In the genomic region with DNA sequence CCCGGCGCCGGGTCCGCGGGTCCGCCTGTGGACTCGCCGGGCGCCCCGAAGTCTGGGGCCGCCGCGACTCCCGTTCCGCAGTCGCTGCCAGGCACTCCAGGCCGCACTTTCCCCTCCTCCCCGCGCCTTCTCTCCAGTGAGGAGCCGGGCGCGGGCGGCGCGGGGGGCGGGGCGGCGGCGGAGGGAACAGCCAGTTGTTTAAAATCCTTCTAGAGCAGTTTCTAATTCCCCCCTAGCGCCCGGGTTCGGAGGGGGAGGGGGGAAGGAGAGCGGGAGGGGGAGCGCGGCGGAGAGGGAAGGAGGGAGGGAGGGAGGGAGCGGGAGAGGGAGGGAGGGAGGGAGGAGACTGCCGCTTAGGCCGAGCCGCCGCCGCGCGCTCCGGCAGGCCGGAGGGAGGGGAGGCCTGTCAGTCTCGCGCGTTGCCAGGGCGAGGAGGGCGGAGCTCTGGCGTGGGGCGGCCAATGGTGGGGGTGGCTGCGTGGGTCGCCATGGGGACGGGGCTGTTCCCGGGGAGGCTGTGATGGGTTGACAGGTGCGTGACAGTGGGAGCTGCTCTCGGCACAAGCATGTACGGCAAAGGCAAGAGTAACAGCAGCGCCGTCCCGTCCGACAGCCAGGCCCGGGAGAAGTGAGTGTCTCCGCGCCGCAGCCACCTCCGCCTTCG, we compare ENCODE assay signal across 8 mouse cellular contexts. TPM values are rescaled to one million over a fixed set of nuclear protein-coding genes. Genes with fewer than 3 reads are reported as not detected.
A peak's percentile ranks its signal among the peaks of the same experiment; 100 is the strongest.
DNase-seq lines count a peak whose midpoint lies in the region; ATAC-seq and TF ChIP-seq lines count a peak whose summit lies in the region.

No protein-coding gene starts in this region.

- peak; percentile 98 to 99 for DNase-seq in CD8-positive naive resting alpha-beta T cell, adult 2 months (ENCODE audit: low read depth in 2 of 2, low spot score in 2 of 2)
- peak; percentile 98 for DNase-seq in c-Kit-positive CD71-negative TER-119-negative erythroid progenitor cells, embryonic 14.5 days (ENCODE audit: low read depth)
- peak; percentile 99 for DNase-seq in forebrain, embryonic 10.5 days (ENCODE audit: extremely low spot score, low spot score)
- peak; percentile 99 for DNase-seq in kidney, postnatal 25 days
- DNase-seq in liver, embryonic 14.5 days (ENCODE audit: low read depth in 3 of 3, low spot score in 3 of 3), result peak; percentile 88 to 95 (median 90)
- DNase-seq in neural tube, embryonic 11.5 days (ENCODE audit: low spot score), result peak; percentile 97
- DNase-seq in stomach, postnatal 0 days (ENCODE audit: low spot score), result peak; percentile 99

- H3K4me2 ChIP-seq in heart, embryonic 15.5 days, result peak overlapping the region; percentile 76
- H3K4me2 ChIP-seq in liver, embryonic 14.5 days (ENCODE audit: low read depth), result peak overlapping the region; percentile 82
- H3K4me2 ChIP-seq in neural tube, embryonic 11.5 days (ENCODE audit: low read depth), result peak overlapping the region; percentile 91
- H3K4me2 ChIP-seq in stomach, postnatal 0 days (replicated peaks; ENCODE audit: low read depth), result peak overlapping the region; percentile 77

- H3K9ac ChIP-seq in heart, embryonic 15.5 days, result peak overlapping the region; percentile 94
- peak overlapping the region; percentile 96 for H3K9ac ChIP-seq in liver, embryonic 14.5 days (replicated peaks)
- H3K9ac ChIP-seq in neural tube, embryonic 11.5 days (ENCODE audit: low read length), result peak overlapping the region; percentile 89
- peak overlapping the region; percentile 84 for H3K9ac ChIP-seq in stomach, postnatal 0 days (ENCODE audit: low read length)

- ATAC-seq in heart, embryonic 15.5 days (replicated peaks; ENCODE audit: insufficient number of reproducible peaks, insufficient read depth, low FRiP score, low read depth), result peak; percentile 98
- peak; percentile 90 for ATAC-seq in liver, embryonic 14.5 days (ENCODE audit: insufficient read depth)
- peak; percentile 97 for ATAC-seq in neural tube, embryonic 11.5 days (ENCODE audit: insufficient read depth, low FRiP score, low TSS enrichment)
- ATAC-seq in stomach, postnatal 0 days (ENCODE audit: low FRiP score, low TSS enrichment), result peak; percentile 98

- TF ChIP-seq EP300 in liver, embryonic 14.5 days (IDR thresholded peaks at IDR 0.05; ENCODE audit: low read depth), result peak; percentile 55
- peak; percentile 94 for TF ChIP-seq EP300 in stomach, postnatal 0 days (optimal IDR thresholded peaks at IDR 0.05)

- under 1% methylated on average over 52 of the region's 70 CpGs for WGBS in forebrain, embryonic 10.5 days
- under 1% methylated on average over 40 of the region's 70 CpGs for WGBS in heart, embryonic 15.5 days
- WGBS in liver, embryonic 14.5 days (ENCODE audit: insufficient replicate concordance), result under 1% methylated on average over 59 of the region's 70 CpGs
- WGBS in neural tube, embryonic 11.5 days, result 0% methylated on average over 34 of the region's 70 CpGs
- WGBS in stomach, postnatal 0 days, result under 1% methylated on average over 32 of the region's 70 CpGs

- peaks cover 45% of the 10 kb centered on the region for H3K4me1 ChIP-seq in forebrain, embryonic 10.5 days
- peaks cover 22% of the 10 kb centered on the region for H3K4me1 ChIP-seq in heart, embryonic 15.5 days (replicated peaks)
- H3K4me1 ChIP-seq in liver, embryonic 14.5 days (replicated peaks; ENCODE audit: control insufficient read depth in 2 of 2, insufficient read depth in 2 of 2, low read length in 1 of 2), result peaks cover 47% of the 10 kb centered on the region in 2 experiments
- peaks cover 7% of the 10 kb centered on the region for H3K4me1 ChIP-seq in neural tube, embryonic 11.5 days (ENCODE audit: control insufficient read depth, insufficient read depth, low read length)
- no peaks in the 10 kb centered on the region for H3K4me1 ChIP-seq in stomach, postnatal 0 days (replicated peaks; ENCODE audit: control insufficient read depth, insufficient read depth)

- no peaks in the 10 kb centered on the region for H3K9me3 ChIP-seq in forebrain, embryonic 10.5 days
- H3K9me3 ChIP-seq in heart, embryonic 15.5 days (replicated peaks), result no peaks in the 10 kb centered on the region
- H3K9me3 ChIP-seq in liver, embryonic 14.5 days (ENCODE audit: control insufficient read depth, low read length), result no peaks in the 10 kb centered on the region
- H3K9me3 ChIP-seq in neural tube, embryonic 11.5 days (ENCODE audit: control insufficient read depth, low read length), result no peaks in the 10 kb centered on the region
- H3K9me3 ChIP-seq in stomach, postnatal 0 days (ENCODE audit: control insufficient read depth, low read length), result no peaks in the 10 kb centered on the region

- peak overlapping the region; percentile 96 for H3K4me3 ChIP-seq in forebrain, embryonic 10.5 days
- peak overlapping the region; percentile 96 for H3K4me3 ChIP-seq in heart, embryonic 15.5 days
- H3K4me3 ChIP-seq in liver, embryonic 14.5 days (ENCODE audit: insufficient read depth in 1 of 2, low read depth in 2 of 2, low read length in 2 of 2), result peak overlapping the region; percentile 84 to 93
- H3K4me3 ChIP-seq in neural tube, embryonic 11.5 days (ENCODE audit: low read depth, low read length), result peak overlapping the region; percentile 96
- peak overlapping the region; percentile 90 for H3K4me3 ChIP-seq in stomach, postnatal 0 days (ENCODE audit: low read depth, low read length)

- H3K27ac ChIP-seq in forebrain, embryonic 10.5 days, result peak overlapping the region; percentile 98
- peak overlapping the region; percentile 97 for H3K27ac ChIP-seq in heart, embryonic 15.5 days
- H3K27ac ChIP-seq in liver, embryonic 14.5 days, result peak overlapping the region; percentile 61
- peak overlapping the region; percentile 90 for H3K27ac ChIP-seq in neural tube, embryonic 11.5 days (ENCODE audit: low read depth, low read length)
- H3K27ac ChIP-seq in stomach, postnatal 0 days (replicated peaks), result peak overlapping the region; percentile 94

- TF ChIP-seq CTCF in liver, embryonic 14.5 days (IDR thresholded peaks at IDR 0.05; ENCODE audit: low read depth), result no peak
- no peak for TF ChIP-seq CTCF in stomach, postnatal 0 days (IDR thresholded peaks at IDR 0.05; ENCODE audit: low read depth)

- no peaks in the 10 kb centered on the region for H3K27me3 ChIP-seq in forebrain, embryonic 10.5 days (ENCODE audit: poor library complexity, severe bottlenecking)
- H3K27me3 ChIP-seq in heart, embryonic 15.5 days, result no peaks in the 10 kb centered on the region
- H3K27me3 ChIP-seq in liver, embryonic 14.5 days (ENCODE audit: control insufficient read depth, insufficient read depth, low read length), result no peaks in the 10 kb centered on the region
- no peaks in the 10 kb centered on the region for H3K27me3 ChIP-seq in neural tube, embryonic 11.5 days (ENCODE audit: control insufficient read depth, insufficient read depth, low read length)
- H3K27me3 ChIP-seq in stomach, postnatal 0 days (ENCODE audit: control insufficient read depth, insufficient read depth, low read length), result no peaks in the 10 kb centered on the region

- no peaks in the 10 kb centered on the region for H3K36me3 ChIP-seq in forebrain, embryonic 10.5 days (replicated peaks)
- no peaks in the 10 kb centered on the region for H3K36me3 ChIP-seq in heart, embryonic 15.5 days
- H3K36me3 ChIP-seq in liver, embryonic 14.5 days (replicated peaks; ENCODE audit: control insufficient read depth, insufficient read depth, low read depth), result no peaks in the 10 kb centered on the region
- H3K36me3 ChIP-seq in neural tube, embryonic 11.5 days (ENCODE audit: control insufficient read depth, insufficient read depth, low read length), result no peaks in the 10 kb centered on the region
- no peaks in the 10 kb centered on the region for H3K36me3 ChIP-seq in stomach, postnatal 0 days (ENCODE audit: control insufficient read depth, insufficient read depth, low read length)

RNA-seq across cellular contexts. Expression of gene Ssbp2, which starts 0.7 kb away (rescaled TPM):
- polyA plus RNA-seq in forebrain, embryonic 10.5 days (2016; fragmentation: Nextera tagmentation; extraction: Ambion mirVana), result 140 and 149 TPM in 2 replicates
- 96.8 and 100 TPM in 2 replicates for polyA plus RNA-seq in heart, embryonic 15.5 days (2015; fragmentation: Nextera tagmentation; extraction: Ambion mirVana)
- polyA plus RNA-seq in liver, embryonic 14.5 days (2012; rRNA removed), result 21.4 and 23.7 TPM in 2 replicates
- 43.0 and 47.2 TPM in 2 replicates for polyA plus RNA-seq in liver, embryonic 14.5 days (2014; fragmentation: Nextera tagmentation; extraction: Ambion mirVana)
- 146 TPM in 2 replicates for polyA plus RNA-seq in neural tube, embryonic 11.5 days (2014; fragmentation: Nextera tagmentation; extraction: Ambion mirVana)
- polyA plus RNA-seq in stomach, postnatal 0 days (2015; fragmentation: Nextera tagmentation; extraction: Ambion mirVana), result 59.2 and 69.0 TPM in 2 replicates

Comparison
In these comparisons a context has a peak if more than half of its experiments do, and no peak if none do; other contexts are left out.
1. Peak in every context shown above with its lines: DNase-seq, ATAC-seq, H3K4me3 ChIP-seq and H3K27ac ChIP-seq.